Mouse (Mus musculus): ENCODE data around the gene Fbln5. TPM values are rescaled to one million over a fixed set of nuclear protein-coding genes. Genes with fewer than 3 reads are reported as not detected.
A peak's percentile ranks its signal among the peaks of the same experiment; 100 is the strongest.

The Fbln5 gene
- 5.6 and 7.6 TPM in 2 replicates for polyA plus RNA-seq (2015; fragmentation: Nextera tagmentation; extraction: Ambion mirVana)

GRCm38 (mm10) chr12:101818608-101819370 is at the start of gene Fbln5:
Gene Fbln5 (minus strand): TSS chr12:101819055.
- H3K9ac ChIP-seq: peak within 1 kb of the TSS; percentile 66
- peak within 1 kb of the TSS; percentile 95 for H3K4me2 ChIP-seq
- peaks cover 17% of the 10 kb centered on the region for H3K4me1 ChIP-seq (replicated peaks)
- no peaks in the 10 kb centered on the region for H3K9me3 ChIP-seq
- H3K4me3 ChIP-seq: peak within 1 kb of the TSS; percentile 53
- no peaks in the 10 kb centered on the region for H3K36me3 ChIP-seq
- under 1% methylated on average over 46 of the region's 46 CpGs for WGBS
- H3K27ac ChIP-seq: no peak within 1 kb of the TSS
- ATAC-seq (ENCODE audit: low FRiP score): peak; percentile 68
- H3K27me3 ChIP-seq: peaks cover 33% of the 10 kb centered on the region

GRCm38 (mm10) chr12:101862286-101862964 is 43.6 kb upstream of the Fbln5 start:
- peaks cover 45% of the 10 kb centered on the region for H3K36me3 ChIP-seq
- 87% methylated on average over 10 of the region's 10 CpGs for WGBS

GRCm38 (mm10) chr12:101860256-101860655 is 41.4 kb upstream of the Fbln5 start:
- Histone ChIP-seq H3K4me1 (replicated peaks) (no peaks in the 10 kb centered on the region), H3K9ac (no peak overlapping the region), H3K27ac (no peak overlapping the region), H3K4me2 (no peak overlapping the region), H3K9me3 (no peaks in the 10 kb centered on the region), H3K36me3 (peaks cover 30% of the 10 kb centered on the region), H3K4me3 (no peak overlapping the region), H3K27me3 (no peaks in the 10 kb centered on the region)
- 100% methylated on average over 1 of the region's 1 CpGs for WGBS
- ATAC-seq (ENCODE audit: low FRiP score): no peak

More at GRCm38 (mm10) chr12:101862286-101862964, 43.6 kb upstream of the Fbln5 start:
- no peak overlapping the region for H3K4me3 ChIP-seq
- no peaks in the 10 kb centered on the region for H3K27me3 ChIP-seq
- H3K9me3 ChIP-seq: no peaks in the 10 kb centered on the region
- no peak overlapping the region for H3K4me2 ChIP-seq
- H3K27ac ChIP-seq: no peak overlapping the region
- ATAC-seq (ENCODE audit: low FRiP score): no peak
- no peaks in the 10 kb centered on the region for H3K4me1 ChIP-seq (replicated peaks)
- H3K9ac ChIP-seq: no peak overlapping the region

- no peak for ATAC-seq (ENCODE audit: low FRiP score)
- Histone ChIP-seq H3K27me3 (no peaks in the 10 kb centered on the region), H3K4me2 (no peak overlapping the region), H3K27ac (no peak overlapping the region), H3K4me3 (no peak overlapping the region), H3K9me3 (no peaks in the 10 kb centered on the region), H3K9ac (no peak overlapping the region), H3K4me1 (replicated peaks) (no peaks in the 10 kb centered on the region), H3K36me3 (peaks cover 28% of the 10 kb centered on the region)
- 94% methylated on average over 5 of the region's 5 CpGs for WGBS
Observed at GRCm38 (mm10) chr12:101858011-101858410, 39.2 kb upstream of the Fbln5 start.

- Histone ChIP-seq H3K4me2 (no peak overlapping the region), H3K27ac (no peak overlapping the region), H3K4me3 (no peak overlapping the region), H3K36me3 (0 out of 2 replicates have a peak, but pooled peaks cover 9% of the 10 kb centered on the region), H3K9me3 (no peaks in the 10 kb centered on the region), H3K4me1 (replicated peaks) (no peaks in the 10 kb centered on the region), H3K9ac (no peak overlapping the region), H3K27me3 (no peaks in the 10 kb centered on the region)
- WGBS: 94% methylated on average over 11 of the region's 11 CpGs
- no peak for ATAC-seq (ENCODE audit: low FRiP score)
Observed at GRCm38 (mm10) chr12:101854336-101854735, 35.5 kb upstream of the Fbln5 start.

- Histone ChIP-seq H3K4me2 (no peak overlapping the region), H3K9me3 (no peaks in the 10 kb centered on the region), H3K4me3 (no peak overlapping the region), H3K9ac (no peak overlapping the region), H3K27ac (no peak overlapping the region), H3K27me3 (no peaks in the 10 kb centered on the region), H3K36me3 (0 out of 2 replicates have a peak, but pooled peaks cover 6% of the 10 kb centered on the region), H3K4me1 (replicated peaks) (no peaks in the 10 kb centered on the region)
- no peak for ATAC-seq (ENCODE audit: low FRiP score)
- 87% methylated on average over 7 of the region's 7 CpGs for WGBS
Observed at GRCm38 (mm10) chr12:101851846-101852564, 33.1 kb upstream of the Fbln5 start.

- peaks cover 13% of the 10 kb centered on the region for H3K36me3 ChIP-seq
- no peaks in the 10 kb centered on the region for H3K4me1 ChIP-seq (replicated peaks)
Observed at GRCm38 (mm10) chr12:101851314-101851713, 32.5 kb upstream of the Fbln5 start.

GRCm38 (mm10) chr12:101836546-101837274 is 17.9 kb upstream of the Fbln5 start:
- Histone ChIP-seq H3K4me3 (no peak overlapping the region), H3K27ac (no peak overlapping the region), H3K4me2 (no peak overlapping the region), H3K4me1 (replicated peaks) (no peaks in the 10 kb centered on the region), H3K36me3 (peaks cover 41% of the 10 kb centered on the region), H3K9me3 (no peaks in the 10 kb centered on the region), H3K9ac (no peak overlapping the region), H3K27me3 (no peaks in the 10 kb centered on the region)
- ATAC-seq (ENCODE audit: low FRiP score): no peak
- WGBS: 91% methylated on average over 10 of the region's 10 CpGs

More at GRCm38 (mm10) chr12:101851314-101851713, 32.5 kb upstream of the Fbln5 start:
- H3K9ac ChIP-seq: no peak overlapping the region
- no peaks in the 10 kb centered on the region for H3K27me3 ChIP-seq
- H3K4me3 ChIP-seq: no peak overlapping the region
- no peak overlapping the region for H3K4me2 ChIP-seq
- WGBS: 89% methylated on average over 9 of the region's 9 CpGs
- no peaks in the 10 kb centered on the region for H3K9me3 ChIP-seq
- no peak for ATAC-seq (ENCODE audit: low FRiP score)
- no peak overlapping the region for H3K27ac ChIP-seq

GRCm38 (mm10) chr12:101834715-101835114 is 15.9 kb upstream of the Fbln5 start:
- Histone ChIP-seq H3K4me1 (replicated peaks) (no peaks in the 10 kb centered on the region), H3K27ac (no peak overlapping the region), H3K9me3 (no peaks in the 10 kb centered on the region), H3K36me3 (peaks cover 41% of the 10 kb centered on the region), H3K27me3 (no peaks in the 10 kb centered on the region), H3K9ac (no peak overlapping the region), H3K4me3 (no peak overlapping the region), H3K4me2 (no peak overlapping the region)
- 89% methylated on average over 4 of the region's 4 CpGs for WGBS
- ATAC-seq (ENCODE audit: low FRiP score): no peak

GRCm38 (mm10) chr12:101833776-101834175 is 14.9 kb upstream of the Fbln5 start:
- Histone ChIP-seq H3K27ac (no peak overlapping the region), H3K9ac (no peak overlapping the region), H3K4me2 (no peak overlapping the region), H3K4me1 (replicated peaks) (no peaks in the 10 kb centered on the region), H3K4me3 (no peak overlapping the region), H3K9me3 (no peaks in the 10 kb centered on the region), H3K36me3 (peaks cover 38% of the 10 kb centered on the region), H3K27me3 (no peaks in the 10 kb centered on the region)
- 95% methylated on average over 8 of the region's 8 CpGs for WGBS
- ATAC-seq (ENCODE audit: low FRiP score): no peak

- ATAC-seq (ENCODE audit: low FRiP score): no peak
- WGBS: 98% methylated on average over 6 of the region's 6 CpGs
- peaks cover 31% of the 10 kb centered on the region for H3K36me3 ChIP-seq
Observed at GRCm38 (mm10) chr12:101833115-101833506, 14.3 kb upstream of the Fbln5 start.

More at GRCm38 (mm10) chr12:101833115-101833506, 14.3 kb upstream of the Fbln5 start:
- no peak overlapping the region for H3K4me2 ChIP-seq
- H3K4me1 ChIP-seq (replicated peaks): no peaks in the 10 kb centered on the region
- no peaks in the 10 kb centered on the region for H3K9me3 ChIP-seq
- no peak overlapping the region for H3K4me3 ChIP-seq
- H3K9ac ChIP-seq: no peak overlapping the region
- H3K27ac ChIP-seq: no peak overlapping the region
- no peaks in the 10 kb centered on the region for H3K27me3 ChIP-seq

Measured in hindbrain, embryonic 13.5 days (tissue).